Mouse (Mus musculus) forebrain, embryonic 16.5 days (tissue): Measurements from ENCODE around the gene Bicral. TPM values are rescaled to one million over a fixed set of nuclear protein-coding genes. Genes with fewer than 3 reads are reported as not detected.

Experiments used
- ATAC-seq: fragments of 200-750 bp; cut with Nextera tagmentation; 2 replicates; pipeline ENCODE4 v1.8.0; 2017; ENCODE audit warnings: mild to moderate bottlenecking, moderate library complexity
- H3K27ac ChIP-seq: fragments of 300-500 bp; sonication (generic); 2 replicates; pipeline ENCODE4 v1.5.1; 2014; ENCODE audit warnings: low read length, control low read depth
- H3K27me3 ChIP-seq: fragments of 300-500 bp; sonication (generic); replicated peaks from 2 replicates; pipeline ENCODE4 v1.6.1; 2014; ENCODE audit warnings: low read length; ENCODE audit not compliant: control insufficient read depth, insufficient read depth
- H3K36me3 ChIP-seq: fragments of 300-500 bp; sonication (generic); 2 replicates; pipeline ENCODE4 v1.6.1; 2014; ENCODE audit not compliant: control insufficient read depth, insufficient read depth
- H3K4me1 ChIP-seq: fragments of 300-500 bp; sonication (generic); replicated peaks from 2 replicates; pipeline ENCODE4 v1.6.1; 2014; ENCODE audit warnings: low read length; ENCODE audit not compliant: control insufficient read depth, insufficient read depth
- H3K4me2 ChIP-seq: fragments of 300-500 bp; sonication (generic); 2 replicates; pipeline ENCODE4 v1.6.1; 2014; ENCODE audit warnings: mild to moderate bottlenecking, low read length, control low read depth
- H3K4me3 ChIP-seq: fragments of 300-500 bp; sonication (generic); replicated peaks from 2 replicates; pipeline ENCODE4 v1.5.1; 2014; ENCODE audit warnings: mild to moderate bottlenecking, low read length, control low read depth
- H3K9ac ChIP-seq: fragments of 300-500 bp; sonication (generic); replicated peaks from 2 replicates; pipeline ENCODE4 v1.6.1; 2014; ENCODE audit warnings: low read depth, low read length, control low read depth
- H3K9me3 ChIP-seq: fragments of 300-500 bp; sonication (generic); 2 replicates; pipeline ENCODE4 v1.6.1; 2016; ENCODE audit warnings: low read length; ENCODE audit not compliant: control insufficient read depth
- WGBS: fragments of 180-500 bp; shearing (Covaris S2); extraction: QIAGEN DNeasy Blood & Tissue Kit; methylation state at CpG from one replicate; pipeline ENCODE4 v1.1.7; 2014; 5-methylcytosine and 5-hydroxymethylcytosine counted together
- polyA plus RNA-seq: library from polyadenylated mRNA; unstranded; fragments of >200 nt; fragmentation: Nextera tagmentation; extraction: Ambion mirVana; gene quantifications from 2 replicates; pipeline ENCODE4 v1.2.1, GENCODE M21; 2015

The Bicral gene
- polyA plus RNA-seq, 1 experiment from 2014 or later, result 10.0 TPM

GRCm38 (mm10) chr17:46888511-46889212 is 30.4 kb upstream of the Bicral start:
- H3K27me3 ChIP-seq, result no peaks in the 10 kb centered on the region
- no peak for ATAC-seq
- H3K9ac ChIP-seq, result peak overlapping the region; percentile 85
- WGBS, result 34% methylated on average over 16 of the region's 16 CpGs
- no peaks in the 10 kb centered on the region for H3K9me3 ChIP-seq
- no peaks in the 10 kb centered on the region for H3K36me3 ChIP-seq
- H3K4me2 ChIP-seq, result peak overlapping the region; percentile 78
- peak overlapping the region; percentile 97 for H3K27ac ChIP-seq
- peak overlapping the region; percentile 62 for H3K4me3 ChIP-seq
- peaks cover 28% of the 10 kb centered on the region for H3K4me1 ChIP-seq

GRCm38 (mm10) chr17:46885910-46886643 is 27.8 kb upstream of the Bicral start:
- Histone ChIP-seq H3K4me3 (no peak overlapping the region), H3K4me1 (peaks cover 9% of the 10 kb centered on the region; the same call in 1 of the 2 replicates), H3K9ac (no peak overlapping the region), H3K27ac (no peak overlapping the region), H3K36me3 (no peaks in the 10 kb centered on the region), H3K9me3 (no peaks in the 10 kb centered on the region), H3K4me2 (no peak overlapping the region), H3K27me3 (no peaks in the 10 kb centered on the region)
- WGBS, result 61% methylated on average over 17 of the region's 17 CpGs
- ATAC-seq, result no peak

- Histone ChIP-seq H3K27me3 (no peaks in the 10 kb centered on the region), H3K9me3 (no peaks in the 10 kb centered on the region), H3K4me3 (no peak overlapping the region), H3K4me1 (peaks cover 9% of the 10 kb centered on the region; the same call in 1 of the 2 replicates), H3K9ac (no peak overlapping the region), H3K4me2 (no peak overlapping the region), H3K36me3 (no peaks in the 10 kb centered on the region), H3K27ac (no peak overlapping the region)
- WGBS, result 83% methylated on average over 11 of the region's 11 CpGs
- no peak for ATAC-seq
Measured at GRCm38 (mm10) chr17:46885218-46885909, 27.1 kb upstream of the Bicral start.

GRCm38 (mm10) chr17:46884766-46885165 is 26.5 kb upstream of the Bicral start:
- 87% methylated on average over 6 of the region's 6 CpGs for WGBS
- no peaks in the 10 kb centered on the region for H3K9me3 ChIP-seq
- H3K4me1 ChIP-seq, result peaks cover 10% of the 10 kb centered on the region; the same call in 1 of the 2 replicates
- no peak overlapping the region for H3K27ac ChIP-seq
- no peak overlapping the region for H3K9ac ChIP-seq
- H3K27me3 ChIP-seq, result no peaks in the 10 kb centered on the region
- no peak for ATAC-seq
- no peak overlapping the region for H3K4me3 ChIP-seq
- no peaks in the 10 kb centered on the region for H3K36me3 ChIP-seq
- no peak overlapping the region for H3K4me2 ChIP-seq

- Histone ChIP-seq H3K36me3 (no peaks in the 10 kb centered on the region), H3K4me3 (no peak overlapping the region), H3K27me3 (no peaks in the 10 kb centered on the region), H3K4me1 (0 out of 2 replicates have a peak, but pooled peaks cover 5% of the 10 kb centered on the region), H3K9ac (no peak overlapping the region), H3K27ac (no peak overlapping the region), H3K4me2 (no peak overlapping the region), H3K9me3 (no peaks in the 10 kb centered on the region)
- 90% methylated on average over 9 of the region's 9 CpGs for WGBS
- no peak for ATAC-seq
Measured at GRCm38 (mm10) chr17:46883107-46883506, 24.8 kb upstream of the Bicral start.

- Histone ChIP-seq H3K27me3 (no peaks in the 10 kb centered on the region), H3K9me3 (no peaks in the 10 kb centered on the region), H3K4me1 (0 out of 2 replicates have a peak, but pooled peaks cover 3% of the 10 kb centered on the region), H3K36me3 (no peaks in the 10 kb centered on the region), H3K27ac (no peak overlapping the region), H3K4me3 (no peak overlapping the region), H3K9ac (no peak overlapping the region), H3K4me2 (no peak overlapping the region)
- 77% methylated on average over 6 of the region's 6 CpGs for WGBS
- ATAC-seq, result no peak
Measured at GRCm38 (mm10) chr17:46881728-46882127, 23.4 kb upstream of the Bicral start.

- no peak overlapping the region for H3K27ac ChIP-seq
- 0 out of 2 replicates have a peak, but pooled peaks cover 3% of the 10 kb centered on the region for H3K4me1 ChIP-seq
- H3K27me3 ChIP-seq, result no peaks in the 10 kb centered on the region
- no peak for ATAC-seq
- H3K4me2 ChIP-seq, result no peak overlapping the region
- no peak overlapping the region for H3K9ac ChIP-seq
- H3K9me3 ChIP-seq, result no peaks in the 10 kb centered on the region
- no peak overlapping the region for H3K4me3 ChIP-seq
- WGBS, result 78% methylated on average over 2 of the region's 2 CpGs
- H3K36me3 ChIP-seq, result no peaks in the 10 kb centered on the region
Measured at GRCm38 (mm10) chr17:46880322-46880721, 22.0 kb upstream of the Bicral start.

GRCm38 (mm10) chr17:46879841-46880311 is 21.6 kb upstream of the Bicral start:
- H3K27ac ChIP-seq, result no peak overlapping the region
- H3K9me3 ChIP-seq, result no peaks in the 10 kb centered on the region
- no peak overlapping the region for H3K4me2 ChIP-seq
- H3K4me1 ChIP-seq, result 0 out of 2 replicates have a peak, but pooled peaks cover 3% of the 10 kb centered on the region
- WGBS, result 43% methylated on average over 14 of the region's 14 CpGs
- H3K36me3 ChIP-seq, result no peaks in the 10 kb centered on the region
- no peak overlapping the region for H3K9ac ChIP-seq
- H3K4me3 ChIP-seq, result no peak overlapping the region
- peak; percentile 12; the same call in 1 of the 2 replicates for ATAC-seq
- no peaks in the 10 kb centered on the region for H3K27me3 ChIP-seq

GRCm38 (mm10) chr17:46877061-46877460 is 18.8 kb upstream of the Bicral start:
- 91% methylated on average over 5 of the region's 5 CpGs for WGBS
- H3K36me3 ChIP-seq, result no peaks in the 10 kb centered on the region
- no peak overlapping the region for H3K9ac ChIP-seq
- H3K4me2 ChIP-seq, result no peak overlapping the region
- no peaks in the 10 kb centered on the region for H3K27me3 ChIP-seq
- ATAC-seq, result no peak
- H3K27ac ChIP-seq, result no peak overlapping the region
- H3K4me3 ChIP-seq, result no peak overlapping the region
- no peaks in the 10 kb centered on the region for H3K9me3 ChIP-seq
- H3K4me1 ChIP-seq, result 0 out of 2 replicates have a peak, but pooled peaks cover 3% of the 10 kb centered on the region
